Mouse (Mus musculus) spleen, postnatal 10 days (tissue): ENCODE data around the gene Ccdc96.
A peak's percentile ranks its signal among the peaks of the same experiment; 100 is the strongest.

Experiments
- DNase-seq, 2 experiments: peaks; one replicate each; pipeline ENCODE4 v3.0.0; 2021 to 2022; ENCODE audit warnings: low spot score in 2 of 2

Gene Ccdc96

DNA sequence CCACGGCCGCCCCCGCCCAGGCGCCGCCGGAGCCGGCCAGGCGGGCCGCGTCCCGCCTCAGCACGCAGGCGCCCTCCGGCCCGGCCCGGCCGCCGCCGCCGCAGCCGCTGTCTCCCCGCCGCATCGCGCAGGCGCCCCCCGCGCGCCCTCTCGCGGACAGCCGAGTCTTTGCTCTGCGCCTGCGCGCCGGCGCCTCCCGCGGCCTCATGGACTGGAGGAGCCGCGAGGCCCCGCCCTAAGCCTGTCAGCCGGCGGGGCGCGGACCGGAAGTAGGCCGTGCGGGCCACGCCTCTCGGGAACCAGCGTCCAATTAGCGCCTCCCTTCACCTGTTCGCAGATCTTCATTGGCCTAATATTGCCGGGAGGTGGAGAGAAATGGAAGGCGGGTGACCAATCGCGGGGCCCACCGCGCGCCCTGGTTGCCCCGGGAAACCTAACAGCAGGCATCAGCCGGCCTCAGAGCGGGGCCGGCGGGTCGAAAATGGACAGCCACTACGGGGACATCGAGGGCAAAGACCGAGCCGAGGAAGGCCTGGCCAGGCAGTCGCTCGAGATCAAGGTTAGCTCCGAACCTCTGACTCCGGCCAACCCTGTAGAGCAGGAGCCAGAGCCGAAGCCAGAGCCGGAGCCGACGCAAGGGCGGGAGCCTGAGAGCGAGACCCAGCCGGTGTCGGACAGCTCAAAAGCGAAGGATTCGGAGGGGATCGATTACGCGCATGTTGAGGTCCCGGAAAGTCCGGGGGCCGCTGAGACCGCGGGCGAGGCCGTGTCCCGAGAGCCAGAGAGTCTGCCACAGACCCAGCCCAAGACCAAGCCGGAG lies at the start of gene Ccdc96, which contains the start of gene Tada2b:
Ccdc96 (plus strand) TSS at position 418 of the 820 bp plus-strand sequence.
Tada2b (minus strand) TSS at position 115 of the 820 bp plus-strand sequence.
- peak; percentile 91 to 97 for DNase-seq

DNA sequence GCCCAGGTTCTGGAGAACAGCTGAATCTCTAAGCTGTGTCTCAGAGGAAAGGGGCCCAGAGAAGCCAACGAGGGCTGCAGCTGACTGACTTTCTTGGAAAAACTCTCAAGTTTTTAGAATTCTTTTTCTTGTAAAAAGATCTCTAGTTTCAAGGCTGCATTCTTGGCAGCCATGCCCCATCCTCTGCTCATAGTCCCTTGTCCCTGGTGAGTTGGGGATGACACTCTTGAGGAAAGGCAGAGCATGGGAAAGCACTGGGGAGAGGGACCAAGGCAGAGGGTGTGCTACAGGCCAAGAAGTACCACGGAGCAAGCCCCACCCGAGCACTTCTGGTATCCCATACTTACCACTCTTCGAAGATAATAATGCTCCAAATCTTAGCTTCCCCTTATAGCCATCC lies 47.5 kb upstream of the Ccdc96 start:
- DNase-seq = no peak

DNA sequence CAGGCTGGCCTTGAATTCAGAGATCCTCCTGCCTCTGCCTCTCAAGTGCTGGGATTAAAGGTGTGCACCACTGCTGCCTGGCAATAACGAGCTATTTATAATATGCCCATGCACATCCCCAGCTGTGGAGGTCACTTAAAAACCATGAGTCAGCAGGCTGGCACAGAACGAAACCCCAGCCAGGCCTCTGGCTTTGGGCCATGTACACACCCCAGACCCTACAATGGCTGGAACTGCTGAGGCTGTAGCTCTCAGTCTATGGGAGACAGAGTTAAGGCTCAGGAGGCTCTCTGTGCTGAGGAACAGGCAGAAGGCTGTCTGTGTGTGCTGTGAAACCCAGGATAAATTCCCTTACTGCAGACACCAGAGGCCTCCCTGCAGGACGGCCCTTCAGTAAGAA lies 43.6 kb upstream of the Ccdc96 start:
- DNase-seq = no peak

DNA sequence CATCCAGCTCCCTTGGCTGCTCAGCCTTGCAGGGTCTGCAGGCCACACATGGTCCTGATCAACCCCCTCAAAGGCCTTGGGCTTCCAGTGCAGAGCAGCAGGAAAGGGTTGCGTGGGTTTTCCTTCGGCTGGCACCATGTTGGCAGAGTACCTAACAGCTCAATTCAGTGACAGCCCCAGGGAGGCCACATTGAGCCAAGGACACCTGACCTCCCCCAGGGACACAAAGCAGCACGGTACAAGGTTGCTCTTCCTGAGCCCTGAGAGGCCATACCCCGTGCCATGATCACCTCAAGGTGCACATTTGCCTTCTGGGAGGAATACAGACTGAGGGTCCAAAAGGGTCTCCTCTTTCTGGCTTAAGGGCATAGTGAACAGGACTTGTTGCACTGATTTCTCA lies 39.8 kb upstream of the Ccdc96 start:
- no peak for DNase-seq

DNA sequence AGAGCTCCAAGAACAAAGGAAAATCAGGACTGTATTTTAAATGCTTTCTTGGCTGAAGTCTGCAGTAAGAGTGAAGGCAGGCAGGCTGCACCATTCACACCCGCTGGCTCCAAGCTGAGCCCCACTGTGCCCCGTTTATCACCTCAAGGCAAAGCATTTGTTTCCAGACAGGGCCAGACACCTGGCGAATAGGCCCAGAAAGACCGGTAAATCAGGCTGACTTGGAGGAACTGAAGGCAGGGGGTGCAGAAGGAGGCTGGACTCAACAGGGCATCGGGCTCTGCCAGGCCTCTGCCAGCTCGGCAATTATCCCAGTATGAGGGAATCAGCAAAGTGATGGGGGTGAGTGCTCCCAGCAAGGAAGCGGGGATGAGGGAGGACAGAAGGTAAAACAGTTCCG lies 39.4 kb upstream of the Ccdc96 start:
- no peak for DNase-seq

DNA sequence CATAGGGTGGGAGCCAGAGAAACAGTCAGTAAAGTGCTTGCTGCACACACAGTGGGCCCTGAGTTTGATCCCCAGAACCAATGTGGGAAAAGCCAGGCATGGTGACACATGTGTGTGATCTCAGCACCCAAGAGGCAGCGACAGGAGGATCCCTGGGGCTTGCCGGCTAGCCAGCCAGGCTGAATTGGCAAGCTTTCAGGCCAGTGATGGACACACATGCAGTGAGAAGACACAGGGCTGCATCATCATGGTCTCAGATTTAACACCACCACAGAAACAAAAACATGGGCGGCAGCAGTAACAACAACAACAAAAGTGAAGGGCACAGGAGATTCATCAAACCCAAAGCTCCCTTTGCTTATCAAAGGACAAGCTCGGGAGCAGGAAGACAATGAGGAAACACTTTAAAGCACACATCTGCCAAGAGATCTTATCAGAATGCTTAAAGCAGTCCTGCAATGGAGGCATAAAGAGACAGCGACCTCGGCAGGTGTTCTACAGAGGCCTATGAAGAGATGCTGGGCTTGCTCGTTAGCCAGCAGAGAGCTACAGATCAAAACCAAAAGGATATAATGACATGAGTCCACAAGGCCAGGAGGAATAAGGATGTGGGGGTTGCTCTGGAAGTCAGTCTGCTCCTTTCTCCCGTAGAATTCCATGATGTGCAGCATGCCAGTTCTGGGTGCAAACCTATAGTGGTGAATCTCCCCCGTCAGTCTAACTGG lies 38.1 kb upstream of the Ccdc96 start:
- DNase-seq = no peak

DNA sequence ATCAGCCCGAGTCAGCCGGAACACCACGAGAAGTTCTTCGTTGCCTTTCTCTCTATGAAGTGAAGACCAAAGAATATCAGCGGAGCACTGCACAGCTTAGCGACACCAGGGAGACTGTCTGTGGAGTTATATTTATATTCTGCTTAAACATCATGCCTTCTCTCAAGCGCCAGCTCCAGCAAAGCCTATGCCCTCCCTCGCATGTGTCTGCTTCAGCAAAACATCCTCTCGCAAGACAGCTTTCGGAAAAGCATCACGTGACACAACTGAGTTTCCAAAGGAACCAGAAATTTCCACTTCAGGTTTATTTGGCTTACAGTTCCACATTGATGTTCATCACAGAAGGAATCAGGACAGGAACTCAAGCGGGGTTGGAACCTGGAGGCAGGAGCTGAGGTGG lies 36.5 kb upstream of the Ccdc96 start:
- no peak for DNase-seq

DNA sequence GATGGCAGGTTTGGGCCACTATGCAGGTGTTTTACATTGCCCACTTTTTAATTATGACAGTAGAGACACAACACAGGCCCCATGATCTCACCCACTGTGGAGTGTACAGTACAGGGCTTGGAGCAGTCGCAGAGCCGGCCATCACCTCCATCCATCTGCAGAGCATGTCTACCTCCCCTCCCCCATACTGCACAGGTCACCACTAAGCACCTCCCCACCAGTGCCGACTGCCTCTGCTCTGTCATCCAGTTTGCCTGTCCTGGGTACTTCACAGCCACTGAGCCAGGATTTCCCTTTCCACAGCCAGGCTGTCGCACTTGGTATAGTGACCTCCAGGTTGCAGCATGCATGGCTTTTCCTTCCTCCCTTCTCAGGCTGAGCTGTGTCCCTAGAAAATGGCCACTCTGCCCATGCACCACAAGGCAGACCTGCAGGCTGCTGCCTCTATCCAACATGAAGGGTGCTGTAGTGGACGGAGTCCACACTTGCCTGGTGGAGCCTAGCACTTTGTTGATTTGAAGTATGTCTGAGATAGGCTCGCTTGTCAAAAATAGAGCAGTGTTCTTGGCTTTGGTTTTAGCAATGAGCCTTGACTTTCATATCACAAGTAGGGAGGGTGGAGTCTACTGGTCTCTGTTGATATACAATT lies 34.6 kb upstream of the Ccdc96 start:
- DNase-seq = no peak

DNA sequence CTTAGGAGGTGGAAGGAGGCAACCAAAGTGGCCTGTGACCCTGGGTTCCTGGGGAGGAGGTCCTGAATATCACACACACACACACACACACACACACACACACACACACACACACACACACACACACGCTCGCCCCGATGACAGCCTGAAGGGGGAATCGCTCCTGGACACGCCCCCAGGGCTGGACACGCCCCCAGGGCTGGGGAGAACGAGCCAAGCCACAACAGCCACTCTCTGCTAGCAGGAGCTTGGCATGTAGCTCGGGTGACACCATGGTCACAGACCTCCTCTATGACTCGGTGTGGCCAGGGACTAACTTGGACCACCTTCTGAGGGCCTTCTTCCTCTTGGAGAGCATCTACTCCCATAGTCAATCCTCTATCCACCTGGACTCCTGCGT lies 33.3 kb upstream of the Ccdc96 start:
- peak in 1 of 2 experiments; percentile 48 for DNase-seq

DNA sequence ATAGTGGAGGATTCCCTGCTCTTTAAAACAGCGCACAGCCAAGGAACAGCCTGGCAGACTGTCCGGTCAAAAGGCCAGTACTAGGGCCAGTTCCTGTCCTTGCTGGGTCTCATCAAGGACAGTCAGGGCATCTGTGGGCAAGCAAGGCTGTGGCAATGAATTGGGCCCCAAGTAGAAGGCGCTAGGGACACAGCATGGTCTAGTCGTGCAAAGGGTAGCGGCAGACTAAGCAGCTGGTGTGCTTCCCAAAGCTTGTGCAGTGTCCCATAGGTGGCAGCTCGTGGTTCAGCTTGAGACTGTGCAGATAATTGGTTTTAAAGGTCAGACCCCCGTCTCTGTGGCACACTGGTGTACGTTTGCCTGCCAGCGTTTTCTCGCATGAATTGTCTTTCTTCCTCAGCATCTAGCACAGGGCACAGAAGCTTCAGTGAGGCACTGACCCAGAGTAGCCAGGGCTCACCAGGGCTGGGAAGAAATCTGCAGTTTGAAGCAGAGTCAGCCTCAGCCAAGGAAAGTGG lies 32.5 kb upstream of the Ccdc96 start:
- no peak for DNase-seq

DNA sequence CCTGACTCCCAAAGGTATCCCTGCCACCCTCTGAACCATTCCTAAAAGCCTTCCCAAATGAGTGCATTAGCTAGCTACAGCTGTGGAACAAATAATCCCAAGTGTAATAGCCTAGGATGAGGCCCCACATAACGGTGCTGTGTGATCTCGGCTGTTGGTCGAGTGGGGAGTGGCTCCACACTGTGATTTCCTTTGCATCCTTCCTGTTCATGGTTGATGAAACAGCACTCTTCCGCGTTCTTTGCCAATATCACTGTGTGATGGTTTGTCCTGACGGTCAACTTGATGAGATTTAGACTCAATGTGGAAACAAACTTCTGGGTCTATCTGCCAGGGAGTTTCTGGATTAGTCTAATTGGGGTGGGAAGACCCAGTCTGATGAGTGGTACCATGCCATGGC lies 31.6 kb upstream of the Ccdc96 start:
- no peak for DNase-seq

DNA sequence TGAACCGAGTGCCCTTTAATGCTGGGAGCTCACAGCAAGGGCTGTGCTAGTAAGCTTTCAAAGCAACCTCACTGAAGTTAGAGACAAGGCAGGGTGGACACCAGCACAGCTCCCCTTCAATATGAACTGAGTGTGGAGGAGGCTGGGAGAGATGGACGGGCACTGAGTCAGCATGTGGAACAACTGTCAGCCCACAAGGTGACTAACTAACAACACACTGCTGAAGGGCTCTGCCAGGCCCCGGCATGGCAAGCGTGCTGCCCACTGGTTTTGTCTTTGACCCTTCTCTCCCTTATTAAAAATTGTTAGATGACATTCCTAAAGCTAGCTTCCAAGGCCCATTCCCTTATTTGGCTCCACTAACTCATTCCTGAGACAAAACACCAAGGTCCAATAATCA lies 26.7 kb upstream of the Ccdc96 start:
- DNase-seq = no peak

DNA sequence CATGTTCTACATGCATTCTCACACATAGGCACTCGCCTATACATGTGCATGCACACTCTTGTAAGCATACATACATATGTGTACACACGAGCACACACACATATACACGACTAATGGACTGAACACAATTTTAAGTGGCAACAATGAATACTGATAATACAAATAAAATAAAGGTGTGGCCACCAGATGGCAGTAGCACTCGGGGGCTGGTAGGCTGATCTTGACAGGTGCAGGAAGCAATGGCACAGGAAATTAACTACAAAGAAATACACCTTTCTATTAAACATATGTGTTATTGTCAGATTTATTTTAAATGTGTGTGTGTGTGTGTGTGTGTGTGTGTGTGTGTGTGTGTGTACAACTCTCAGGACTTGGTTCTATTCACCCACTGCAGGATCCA lies 25.5 kb upstream of the Ccdc96 start:
- peak; percentile 38 to 75 for DNase-seq

DNA sequence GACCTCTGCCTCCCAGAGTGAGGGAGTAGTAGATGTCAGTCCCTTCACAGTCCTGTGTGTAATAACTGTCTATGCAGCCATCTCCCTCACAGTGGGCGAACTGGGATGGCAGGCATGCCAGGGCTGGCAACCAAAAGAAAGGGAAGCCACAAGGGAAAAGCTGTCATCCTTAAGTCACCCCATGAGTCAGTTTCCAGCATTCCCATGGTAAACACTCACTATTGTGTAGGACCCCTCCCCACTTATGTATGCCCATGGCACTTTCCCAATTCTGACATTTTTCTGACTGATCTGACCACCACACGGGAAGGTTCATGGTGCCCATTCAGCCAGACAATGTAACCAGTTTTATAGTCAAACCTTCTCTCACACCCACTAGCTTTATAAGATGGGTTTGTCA lies 23.7 kb upstream of the Ccdc96 start:
- DNase-seq = no peak

DNA sequence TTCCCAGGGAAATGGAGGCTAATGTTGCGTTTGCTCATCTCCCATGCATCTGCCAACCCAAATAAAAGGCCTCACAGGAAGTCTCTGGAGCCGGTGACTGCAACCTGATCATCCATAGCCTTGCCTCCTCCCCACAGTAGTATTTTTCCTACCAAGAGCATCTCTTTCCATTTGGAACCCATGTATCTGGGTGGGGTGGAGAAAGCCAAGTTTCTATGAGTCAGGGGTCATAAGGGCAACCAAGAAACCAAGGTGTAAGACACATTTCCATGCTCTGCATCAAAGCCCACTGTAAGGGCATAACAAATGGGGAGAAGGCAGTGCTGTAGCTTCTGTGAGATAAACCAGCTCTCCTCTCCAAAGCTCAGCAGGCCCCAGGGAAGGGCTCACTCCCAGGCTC lies 23.2 kb upstream of the Ccdc96 start:
- DNase-seq = no peak

DNA sequence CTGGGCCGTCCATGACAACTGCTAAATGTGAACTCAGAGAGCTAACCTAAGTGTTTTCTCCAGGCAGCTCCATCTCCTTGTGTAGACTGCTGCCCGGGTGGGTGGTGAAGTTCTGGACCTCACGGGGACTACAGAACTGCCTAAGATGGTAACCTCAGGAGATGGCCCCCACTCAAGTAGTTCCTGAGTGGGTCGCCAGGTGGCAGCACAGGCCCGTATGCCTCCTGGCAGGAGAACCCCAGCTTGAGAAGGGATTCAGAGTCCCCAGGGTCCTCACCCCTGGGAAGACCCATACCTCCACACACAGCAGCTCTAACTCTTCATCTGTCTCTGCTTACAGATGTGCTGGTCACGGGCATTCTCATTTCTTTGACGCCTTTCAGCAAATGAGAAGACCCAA lies 21.6 kb upstream of the Ccdc96 start:
- DNase-seq = peak; percentile 87 to 90

DNA sequence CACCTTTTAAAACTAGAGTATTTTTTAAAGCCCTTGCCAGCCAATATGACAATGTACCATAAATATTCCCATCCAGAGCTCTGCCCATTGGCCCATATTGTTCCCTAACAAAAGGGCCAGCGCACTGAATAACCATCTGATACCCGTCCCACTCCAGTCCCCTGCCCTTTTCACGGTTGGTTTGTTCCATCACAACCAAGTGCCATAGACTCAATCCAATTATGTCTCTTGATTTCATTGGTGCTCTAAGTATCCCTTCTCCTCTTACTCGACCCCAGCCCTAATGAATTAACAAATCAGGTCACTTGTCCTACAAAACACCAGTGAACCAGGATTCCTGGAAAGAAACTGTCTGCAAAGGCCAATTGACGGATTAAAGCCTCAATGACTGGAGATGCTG lies 21.0 kb upstream of the Ccdc96 start:
- no peak for DNase-seq

DNA sequence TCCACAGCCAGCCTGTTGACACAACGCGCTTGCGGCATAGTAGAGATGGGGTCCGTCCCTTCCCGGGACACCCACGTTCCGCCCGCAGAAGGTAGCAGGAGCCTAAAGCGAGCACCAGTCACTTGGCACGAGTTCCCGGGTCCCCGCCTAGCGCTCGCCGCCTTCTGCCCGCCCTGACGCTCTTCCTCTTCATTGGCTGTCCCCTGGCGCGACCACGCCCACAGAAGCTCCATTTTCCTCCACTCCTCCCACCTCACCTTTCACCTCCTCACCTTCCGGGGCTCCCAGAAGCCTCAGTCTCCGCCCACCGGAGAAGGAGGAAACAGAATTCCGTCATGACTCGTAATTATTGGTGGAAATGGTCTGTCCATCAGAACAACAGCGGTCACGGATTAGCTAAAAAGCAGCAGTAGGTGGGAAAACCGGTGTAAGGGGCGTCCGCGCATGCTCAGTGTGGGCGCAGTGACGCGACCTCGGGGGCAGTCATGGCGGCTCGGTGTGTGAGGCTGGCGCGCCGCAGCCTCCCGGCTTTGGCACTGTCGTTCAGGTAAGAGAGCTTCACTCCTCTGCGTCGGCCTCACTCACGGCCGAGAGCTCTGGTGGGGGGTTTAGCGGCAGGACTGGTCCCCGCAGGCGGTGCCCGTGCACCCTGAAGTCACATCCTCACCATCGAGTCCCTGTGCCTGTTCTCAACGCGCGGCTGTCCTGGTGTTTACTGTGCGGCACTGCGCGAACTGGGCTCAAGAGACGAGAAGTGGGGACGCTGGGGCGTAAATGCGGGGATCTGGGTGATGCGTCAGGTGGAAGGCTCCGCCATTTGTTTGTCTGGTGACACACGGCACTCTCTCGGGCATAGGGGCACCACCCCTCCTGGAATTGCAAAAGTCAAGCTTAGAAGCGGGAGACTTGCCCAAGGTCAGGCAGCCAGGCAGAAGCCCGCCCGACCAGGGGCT lies 19.4 kb upstream of the Ccdc96 start, which contains the start of gene Grpel1:
Grpel1 (plus strand) TSS at position 290 of the 953 bp plus-strand sequence.
- peak; percentile 90 to 99 for DNase-seq

DNA sequence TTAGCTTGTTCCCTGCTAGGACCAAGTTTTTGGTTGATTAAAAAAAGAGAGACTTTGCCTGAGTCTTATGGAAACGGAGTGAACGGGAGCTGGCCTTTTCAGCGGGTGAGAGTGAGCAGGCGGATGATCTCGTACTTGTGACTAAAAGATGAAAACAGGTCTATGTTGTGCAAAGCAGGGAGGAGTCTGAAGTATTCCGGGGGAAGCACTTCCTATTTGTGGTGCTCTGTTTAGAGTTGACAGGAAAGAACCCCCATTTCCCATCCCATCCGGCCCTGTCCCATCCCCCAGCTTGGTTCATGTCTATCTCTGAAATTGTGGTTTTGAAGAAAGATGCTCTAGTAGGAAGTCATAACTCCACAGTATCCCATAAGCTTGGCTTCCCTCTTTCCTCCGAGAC lies 18.5 kb upstream of the Ccdc96 start:
- DNase-seq = no peak

DNA sequence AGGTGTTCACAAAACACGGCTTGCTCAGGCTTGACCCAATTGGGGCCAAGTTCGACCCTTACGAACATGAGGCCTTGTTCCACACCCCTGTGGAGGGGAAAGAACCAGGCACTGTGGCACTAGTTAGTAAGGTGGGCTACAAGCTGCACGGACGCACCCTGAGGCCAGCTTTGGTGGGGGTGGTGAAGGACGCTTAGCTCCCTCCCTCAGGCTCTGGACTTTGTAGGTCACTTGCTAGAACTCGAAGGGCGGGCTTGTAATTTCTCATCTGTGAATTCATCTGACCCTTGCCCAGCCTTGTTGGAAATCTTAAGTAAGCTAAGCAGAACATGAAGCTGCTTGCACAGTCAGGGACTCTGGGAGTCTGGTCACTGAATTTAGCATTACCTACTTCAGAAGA lies 13.2 kb upstream of the Ccdc96 start:
- no peak for DNase-seq
